Mouse (Mus musculus) CD8-positive naive resting alpha-beta T cell, adult 2 months (primary cell): Measurements from ENCODE around the gene Olfr1212.

Experiments
- DNase-seq, 2 experiments: peaks; one replicate each; pipeline ENCODE4 v3.0.0; 2022; ENCODE audit warnings: low read depth in 2 of 2, low spot score in 2 of 2

Gene Olfr1212

GRCm38 (mm10) chr2:88953669-88954068 is at the start of gene Olfr1212:
Olfr1212 (plus strand) TSS chr2:88953969.
- no peak for DNase-seq

GRCm38 (mm10) chr2:88915057-88915456 is 38.7 kb upstream of the Olfr1212 start, which contains the start of gene Olfr1209:
Olfr1209 (minus strand) TSS chr2:88915157.
- no peak for DNase-seq

- DNase-seq = no peak
Measured at GRCm38 (mm10) chr2:88938011-88938410, 15.8 kb upstream of the Olfr1212 start, which contains the start of gene Olfr1211. Olfr1211 (minus strand) TSS chr2:88938111.

- no peak for DNase-seq
Measured at GRCm38 (mm10) chr2:88980181-88980580, 26.4 kb downstream of the Olfr1212 start, which contains the start of gene Gm13762. Gm13762 (minus strand) TSS chr2:88980281.

- no peak for DNase-seq
Measured at GRCm38 (mm10) chr2:88992553-88992952, 38.8 kb downstream of the Olfr1212 start, which contains the start of gene Olfr1214. Olfr1214 (minus strand) TSS chr2:88992653.

- no peak for DNase-seq
Measured at GRCm38 (mm10) chr2:89006873-89007272, 53.1 kb downstream of the Olfr1212 start, which contains the start of gene Olfr1215. Olfr1215 (minus strand) TSS chr2:89006973.
